Mouse (Mus musculus) MEL (cell line): ENCODE results near the gene Zfp385b. TPM values are rescaled to one million over a fixed set of nuclear protein-coding genes. Genes with fewer than 3 reads are reported as not detected.

Source experiments
- DNase-seq: peaks from one replicate; pipeline ENCODE4 v3.0.0; 2011; ENCODE audit warnings: low read depth, low spot score
- H3K27ac ChIP-seq: 2 replicates; pipeline ENCODE4 v1.5.1; 2012; ENCODE audit warnings: low read depth, mild to moderate bottlenecking, control low read depth, low read length, moderate library complexity; ENCODE audit not compliant: control insufficient read depth
- H3K27me3 ChIP-seq, 2 experiments: fragments of 150-350 bp in 1 of 2; sonication (generic) in 1 of 2; 2 replicates each; pipeline ENCODE4 v1.6.1; 2012; ENCODE audit warnings: low read length in 2 of 2, mild to moderate bottlenecking in 2 of 2, improper control_type of control experiment in 1 of 2, moderate library complexity in 1 of 2; ENCODE audit not compliant: insufficient read depth in 2 of 2, control insufficient read depth in 1 of 2
- H3K36me3 ChIP-seq, 2 experiments: 2 replicates each; pipeline ENCODE4 v1.6.1; 2012 to 2014; ENCODE audit warnings: low read length in 2 of 2, improper control_type of control experiment in 1 of 2, inconsistent platforms in 1 of 2, mild to moderate bottlenecking in 1 of 2; ENCODE audit not compliant: insufficient read depth in 2 of 2, control insufficient read depth in 1 of 2
- H3K4me1 ChIP-seq, 2 experiments: fragments of 150-350 bp in 1 of 2; sonication (generic) in 1 of 2; 2 replicates each; pipeline ENCODE4 v1.6.1; 2012; ENCODE audit warnings: low read length in 2 of 2, improper control_type of control experiment in 1 of 2, mild to moderate bottlenecking in 1 of 2; ENCODE audit not compliant: insufficient read depth in 2 of 2, control insufficient read depth in 1 of 2
- H3K4me3 ChIP-seq, 2 experiments: fragments of 150-350 bp in 1 of 2; sonication (generic) in 1 of 2; 2 replicates each; pipeline ENCODE4 v1.5.1; 2012; ENCODE audit warnings: low read depth in 2 of 2, low read length in 2 of 2, mild to moderate bottlenecking in 2 of 2, moderate library complexity in 2 of 2, control low read depth in 1 of 2, improper control_type of control experiment in 1 of 2; ENCODE audit not compliant: control insufficient read depth in 1 of 2, insufficient read depth in 1 of 2
- H3K79me2 ChIP-seq: 2 replicates; pipeline ENCODE4 v1.6.1; 2012; ENCODE audit warnings: mild to moderate bottlenecking, low read length, moderate library complexity; ENCODE audit not compliant: control insufficient read depth, poor library complexity, insufficient read depth
- H3K9ac ChIP-seq: 2 replicates; pipeline ENCODE4 v1.6.1; 2012; ENCODE audit warnings: low read depth, mild to moderate bottlenecking, control low read depth, low read length, moderate library complexity; ENCODE audit not compliant: control insufficient read depth, poor library complexity, severe bottlenecking
- H3K9me3 ChIP-seq: fragments of 150-350 bp; sonication (generic); replicated peaks from 2 replicates; pipeline ENCODE4 v1.6.1; 2012; ENCODE audit warnings: mild to moderate bottlenecking, low read length, improper control_type of control experiment, moderate library complexity; ENCODE audit not compliant: insufficient read depth
- BHLHE40 ChIP-seq: IDR thresholded peaks from 2 replicates; pipeline ENCODE4 v1.6.1; 2012; ENCODE audit warnings: low read depth, mild to moderate bottlenecking, inconsistent platforms, low read length, improper control_type of control experiment, borderline replicate concordance
- CHD1 ChIP-seq: IDR thresholded peaks from 2 replicates; pipeline ENCODE4 v1.6.1; 2012; ENCODE audit warnings: low read depth, mild to moderate bottlenecking, inconsistent platforms, low read length, improper control_type of control experiment
- CHD2 ChIP-seq: IDR thresholded peaks from 2 replicates; pipeline ENCODE4 v1.6.1; 2011; ENCODE audit warnings: low read length, improper control_type of control experiment
- E2F4 ChIP-seq: IDR thresholded peaks from 2 replicates; pipeline ENCODE4 v1.6.1; 2011; ENCODE audit warnings: low read depth, low read length, improper control_type of control experiment, borderline replicate concordance
- ELF1 ChIP-seq: IDR thresholded peaks from 2 replicates; pipeline ENCODE4 v1.6.1; 2014; ENCODE audit warnings: low read depth, mild to moderate bottlenecking, inconsistent platforms, low read length, improper control_type of control experiment, moderate library complexity
- EP300 ChIP-seq, 2 experiments: IDR thresholded peaks; 2 replicates each; pipeline ENCODE4 v1.6.1; 2011; ENCODE audit warnings: improper control_type of control experiment in 2 of 2, low read length in 2 of 2, low read depth in 1 of 2, mild to moderate bottlenecking in 1 of 2
- ETS1 ChIP-seq: IDR thresholded peaks from 2 replicates; pipeline ENCODE4 v1.6.1; 2012; ENCODE audit warnings: low read depth, mild to moderate bottlenecking, inconsistent platforms, low read length, improper control_type of control experiment, moderate library complexity
- GABPA ChIP-seq: IDR thresholded peaks from 2 replicates; pipeline ENCODE4 v1.6.1; 2012; ENCODE audit warnings: low read depth, mild to moderate bottlenecking, inconsistent platforms, low read length, improper control_type of control experiment, moderate library complexity
- GATA1 ChIP-seq: IDR thresholded peaks from 2 replicates; pipeline ENCODE4 v1.6.1; 2011; ENCODE audit warnings: low read depth, low read length, improper control_type of control experiment
- JUND ChIP-seq: IDR thresholded peaks from 2 replicates; pipeline ENCODE4 v1.6.1; 2011; ENCODE audit warnings: low read depth, mild to moderate bottlenecking, improper control_type of control experiment, low read length
- KAT2A ChIP-seq: conservative IDR thresholded peaks from 2 replicates; pipeline ENCODE4 v1.6.1; 2012; ENCODE audit warnings: low read depth, low read length, improper control_type of control experiment, inconsistent platforms
- MAFK ChIP-seq: IDR thresholded peaks from 2 replicates; pipeline ENCODE4 v1.6.1; 2011; ENCODE audit warnings: low read depth, mild to moderate bottlenecking, low read length, improper control_type of control experiment, borderline replicate concordance
- MAX ChIP-seq: IDR thresholded peaks from 2 replicates; pipeline ENCODE4 v1.6.1; 2011; ENCODE audit warnings: low read length, improper control_type of control experiment
- MAZ ChIP-seq: IDR thresholded peaks from 2 replicates; pipeline ENCODE4 v1.6.1; 2012; ENCODE audit warnings: low read depth, mild to moderate bottlenecking, inconsistent platforms, low read length, improper control_type of control experiment
- MEF2A ChIP-seq: IDR thresholded peaks from 2 replicates; pipeline ENCODE4 v1.6.1; 2014; ENCODE audit warnings: low read depth, mild to moderate bottlenecking, inconsistent platforms, low read length, improper control_type of control experiment; ENCODE audit not compliant: poor library complexity, insufficient replicate concordance, severe bottlenecking; ENCODE audit errors: extremely low read depth
- MXI1 ChIP-seq: IDR thresholded peaks from 2 replicates; pipeline ENCODE4 v1.6.1; 2011; ENCODE audit warnings: mild to moderate bottlenecking, low read depth, low read length, improper control_type of control experiment
- MYC ChIP-seq: IDR thresholded peaks from 2 replicates; pipeline ENCODE4 v1.6.1; 2011; ENCODE audit warnings: low read depth, mild to moderate bottlenecking, low read length, improper control_type of control experiment, moderate library complexity
- NELFE ChIP-seq: IDR thresholded peaks from 2 replicates; pipeline ENCODE4 v1.6.1; 2011; ENCODE audit warnings: low read depth, low read length, improper control_type of control experiment
- POLR2AphosphoS2 ChIP-seq: IDR thresholded peaks from 2 replicates; pipeline ENCODE4 v1.6.1; 2011; ENCODE audit warnings: low read length, improper control_type of control experiment
- POLR2AphosphoS5 ChIP-seq: IDR thresholded peaks from 2 replicates; pipeline ENCODE4 v1.6.1; 2012; ENCODE audit warnings: low read depth, borderline replicate concordance, mild to moderate bottlenecking, inconsistent platforms, low read length, moderate library complexity, mixed read lengths
- RAD21 ChIP-seq: IDR thresholded peaks from 2 replicates; pipeline ENCODE4 v1.6.1; 2011; ENCODE audit warnings: mild to moderate bottlenecking, low read depth, low read length, improper control_type of control experiment
- RCOR1 ChIP-seq: IDR thresholded peaks from 2 replicates; pipeline ENCODE4 v1.6.1; 2012; ENCODE audit warnings: low read depth, mild to moderate bottlenecking, inconsistent platforms, low read length, improper control_type of control experiment
- SIN3A ChIP-seq: IDR thresholded peaks from 2 replicates; pipeline ENCODE4 v1.6.1; 2012; ENCODE audit warnings: low read length, improper control_type of control experiment, inconsistent platforms
- SMC3 ChIP-seq: IDR thresholded peaks from 2 replicates; pipeline ENCODE4 v1.6.1; 2011; ENCODE audit warnings: low read depth, low read length, improper control_type of control experiment
- TAL1 ChIP-seq: IDR thresholded peaks from 2 replicates; pipeline ENCODE4 v1.6.1; 2012; ENCODE audit warnings: mild to moderate bottlenecking, inconsistent platforms, low read length, moderate library complexity, mixed read lengths
- TBP ChIP-seq: IDR thresholded peaks from 2 replicates; pipeline ENCODE4 v1.8.0; 2011; ENCODE audit warnings: low read depth, low read length, improper control_type of control experiment
- UBTF ChIP-seq: IDR thresholded peaks from 2 replicates; pipeline ENCODE4 v1.6.1; 2012; ENCODE audit warnings: low read depth, mild to moderate bottlenecking, inconsistent platforms, low read length, improper control_type of control experiment, moderate library complexity, borderline replicate concordance; ENCODE audit not compliant: insufficient read depth
- USF1 ChIP-seq: IDR thresholded peaks from 2 replicates; pipeline ENCODE4 v1.6.1; 2014; ENCODE audit warnings: low read depth, mild to moderate bottlenecking, inconsistent platforms, low read length, improper control_type of control experiment, moderate library complexity
- ZC3H11A ChIP-seq: IDR thresholded peaks from 2 replicates; pipeline ENCODE4 v1.6.1; 2012; ENCODE audit warnings: low read depth, mild to moderate bottlenecking, inconsistent platforms, low read length, improper control_type of control experiment
- ZKSCAN1 ChIP-seq: IDR thresholded peaks from 2 replicates; pipeline ENCODE4 v1.6.1; 2012; ENCODE audit warnings: low read depth, mild to moderate bottlenecking, inconsistent platforms, low read length, improper control_type of control experiment, moderate library complexity
- polyA plus RNA-seq, 2 experiments: library from polyadenylated mRNA; stranded (reverse) in 1 of 2; unstranded in 1 of 2; fragments of >175 nt in 1 of 2; fragments of >200 nt in 1 of 2; gene quantifications; 2 replicates each; pipeline versions ENCODE4 v1.2.1 to v1.2.4; 2012; ENCODE audit warnings: low replicate concordance in 2 of 2, low read depth in 1 of 2; ENCODE audit not compliant: insufficient read length in 2 of 2, insufficient read depth in 1 of 2, missing spikeins in 1 of 2
- total RNA-seq: library from RNA; depleted of rRNA; stranded (reverse); fragments of 300-350 nt; gene quantifications from 2 replicates; pipeline ENCODE4 v1.2.3, GENCODE M21; 2012

Zfp385b gene
- total and polyA plus RNA-seq, 3 experiments = not detected

GRCm38 (mm10) chr2:77586581-77587360, 232.7 kb downstream of the Zfp385b start:
- DNase-seq = no peak
- Histone ChIP-seq H3K9ac (no peak overlapping the region), H3K36me3 (no peaks in the 10 kb centered on the region), H3K4me3 (no peak overlapping the region), H3K79me2 (no peaks in the 10 kb centered on the region), H3K4me1 (no peaks in the 10 kb centered on the region), H3K27me3 (no peaks in the 10 kb centered on the region), H3K9me3 (no peaks in the 10 kb centered on the region), H3K27ac (no peak overlapping the region)
- TF ChIP-seq TBP = no peak
- no peak for TF ChIP-seq SMC3
- TF ChIP-seq GABPA = no peak
- TF ChIP-seq ETS1 = no peak
- TF ChIP-seq USF1 = no peak
- TF ChIP-seq TAL1 = no peak
- no peak for TF ChIP-seq NELFE
- TF ChIP-seq SIN3A = no peak
- TF ChIP-seq CHD2 = no peak
- no peak for TF ChIP-seq POLR2AphosphoS2
- no peak for TF ChIP-seq CHD1
- no peak for TF ChIP-seq ZKSCAN1
- TF ChIP-seq EP300 (IDR thresholded peaks at IDR 0.05; ENCODE audit: low read depth in 1 of 2, low read length in 2 of 2) = no peak
- TF ChIP-seq KAT2A = no peak
- TF ChIP-seq GATA1 = no peak
- no peak for TF ChIP-seq MAX

- no peak overlapping the region for H3K27ac ChIP-seq
- H3K9me3 ChIP-seq = no peaks in the 10 kb centered on the region
- DNase-seq = no peak
- no peaks in the 10 kb centered on the region for H3K4me1 ChIP-seq
- H3K9ac ChIP-seq = no peak overlapping the region
- H3K4me3 ChIP-seq = no peak overlapping the region
- H3K36me3 ChIP-seq = no peaks in the 10 kb centered on the region
- H3K27me3 ChIP-seq = no peaks in the 10 kb centered on the region
- TF ChIP-seq ZC3H11A (no peak), ELF1 (no peak), UBTF (no peak), E2F4 (no peak), JUND (no peak), MAFK (no peak), USF1 (no peak), ETS1 (no peak), CHD2 (no peak), RAD21 (no peak), BHLHE40 (no peak), POLR2AphosphoS5 (no peak), MAZ (no peak), MEF2A (no peak), ZKSCAN1 (no peak), MYC (no peak), RCOR1 (no peak), MXI1 (no peak), GATA1 (no peak)
- no peaks in the 10 kb centered on the region for H3K79me2 ChIP-seq
Measured at GRCm38 (mm10) chr2:77583586-77583985, 235.9 kb downstream of the Zfp385b start.
